Mouse (Mus musculus): ENCODE data around the gene Tmem119.
"Not testable (repeated sequence)": the region's sequence is repeated elsewhere in the genome, so short reads cannot be mapped to it uniquely, and the experiment has no call there.

Gene Tmem119

GRCm38 (mm10) chr5:113790453-113791196, 9.7 kb downstream of the Tmem119 start:
- CTCF ChIA-PET = no interaction called here

GRCm38 (mm10) chr5:113789075-113789788, 11.1 kb downstream of the Tmem119 start:
- CTCF ChIA-PET = no interaction called here

- CTCF ChIA-PET = no interaction called here
Measured at GRCm38 (mm10) chr5:113788645-113789044, 11.7 kb downstream of the Tmem119 start.

- CTCF ChIA-PET = no interaction called here
Measured at GRCm38 (mm10) chr5:113786985-113787384, 13.3 kb downstream of the Tmem119 start.

GRCm38 (mm10) chr5:113784104-113784503, 16.2 kb downstream of the Tmem119 start:
- CTCF ChIA-PET = interaction anchor here (1.3 kb wide), 1 partner anchor 48 kb away, joined by 3 read pairs; the partner anchor contains the start of gene Ficd

- CTCF ChIA-PET = interaction anchor here (0.6 to 1.3 kb wide), 2 partner anchors 28 to 47 kb away, joined by 3 read pairs; partner anchors contain the start of gene Ficd
Measured at GRCm38 (mm10) chr5:113783581-113784001, 16.7 kb downstream of the Tmem119 start.

GRCm38 (mm10) chr5:113782624-113783023, 17.7 kb downstream of the Tmem119 start:
- CTCF ChIA-PET = interaction anchor here (0.6 kb wide), 1 partner anchor 29 kb away, joined by 3 read pairs; no protein-coding TSS in a partner anchor

GRCm38 (mm10) chr5:113781875-113782274, 18.4 kb downstream of the Tmem119 start:
- CTCF ChIA-PET = no interaction called here

- CTCF ChIA-PET = no interaction called here
Measured at GRCm38 (mm10) chr5:113781254-113781653, 19.1 kb downstream of the Tmem119 start.

- CTCF ChIA-PET = no interaction called here
Measured at GRCm38 (mm10) chr5:113780763-113781162, 19.6 kb downstream of the Tmem119 start.

- CTCF ChIA-PET = no interaction called here
Measured at GRCm38 (mm10) chr5:113780082-113780752, 20.1 kb downstream of the Tmem119 start.

- CTCF ChIA-PET = no interaction called here
Measured at GRCm38 (mm10) chr5:113779569-113779968, 20.7 kb downstream of the Tmem119 start.

GRCm38 (mm10) chr5:113777728-113778127, 22.6 kb downstream of the Tmem119 start:
- CTCF ChIA-PET = not testable (repeated sequence)

GRCm38 (mm10) chr5:113776896-113777226, 23.5 kb downstream of the Tmem119 start:
- CTCF ChIA-PET = interaction anchor here (2.1 kb wide), 1 partner anchor 37 kb away, joined by 8 read pairs; no protein-coding TSS in a partner anchor

GRCm38 (mm10) chr5:113776128-113776895, 24.0 kb downstream of the Tmem119 start:
- CTCF ChIA-PET = interaction anchor here (0.6 to 2.1 kb wide), 2 partner anchors 35 to 38 kb away, joined by 4 to 8 read pairs; no protein-coding TSS in a partner anchor

GRCm38 (mm10) chr5:113775585-113775984, 24.7 kb downstream of the Tmem119 start:
- CTCF ChIA-PET = interaction anchor here (0.6 to 2.1 kb wide), 3 partner anchors 36 to 52 kb away, joined by 3 to 8 read pairs (median 4); no protein-coding TSS in a partner anchor

GRCm38 (mm10) chr5:113773664-113774063, 26.7 kb downstream of the Tmem119 start:
- CTCF ChIA-PET = interaction anchor here (0.6 to 2.0 kb wide), 5 partner anchors 42 to 182 kb away, joined by 3 to 16 read pairs (median 5); no protein-coding TSS in a partner anchor

GRCm38 (mm10) chr5:113772905-113773519, 27.3 kb downstream of the Tmem119 start:
- CTCF ChIA-PET = interaction anchor here (0.6 to 2.0 kb wide), 6 partner anchors 42 to 182 kb away, joined by 3 to 16 read pairs (median 4); partner anchors contain the start of gene Selplg

- CTCF ChIA-PET = interaction anchor here (0.7 to 1.0 kb wide), 3 partner anchors 49 to 1553 kb away, joined by 3 to 10 read pairs (median 3); partner anchors contain the start of gene Selplg
Measured at GRCm38 (mm10) chr5:113772450-113772895, 27.8 kb downstream of the Tmem119 start, which contains the start of the genes Sart3 and Iscu. TSS of gene Sart3 (minus strand) at chr5:113772510. TSS of gene Iscu (plus strand) at chr5:113772748.
